Mouse (Mus musculus) lung, postnatal 0 days (tissue): Measurements from ENCODE around the gene Dmwd. TPM values are rescaled to one million over a fixed set of nuclear protein-coding genes. Genes with fewer than 3 reads are reported as not detected.

Source experiments
- ATAC-seq: fragments of 200-750 bp; cut with Nextera tagmentation; 2 replicates; pipeline ENCODE4 v1.8.0; 2017; ENCODE audit warnings: moderate library complexity
- DNase-seq: peaks from one replicate; pipeline ENCODE4 v3.0.0-alpha.2; 2016; ENCODE audit warnings: low spot score
- H3K27ac ChIP-seq: fragments of 300-500 bp; sonication (generic); 2 replicates; pipeline ENCODE4 v1.5.1; 2014; ENCODE audit warnings: antibody characterized with exemption, mild to moderate bottlenecking, low read length, mixed read lengths
- H3K27me3 ChIP-seq: fragments of 300-500 bp; sonication (generic); replicated peaks from 2 replicates; pipeline ENCODE4 v1.6.1; 2014; ENCODE audit warnings: low read length, mixed read lengths; ENCODE audit not compliant: insufficient read depth
- H3K36me3 ChIP-seq: fragments of 300-500 bp; sonication (generic); 2 replicates; pipeline ENCODE4 v1.6.1; 2014; ENCODE audit warnings: low read length, mixed read lengths; ENCODE audit not compliant: insufficient read depth
- H3K4me1 ChIP-seq: fragments of 300-500 bp; sonication (generic); 2 replicates; pipeline ENCODE4 v1.6.1; 2014; ENCODE audit warnings: antibody characterized with exemption, low read depth, low read length, mixed read lengths; ENCODE audit not compliant: insufficient read depth
- H3K4me2 ChIP-seq: fragments of 300-500 bp; sonication (generic); replicated peaks from 2 replicates; pipeline ENCODE4 v1.6.1; 2014; ENCODE audit warnings: low read depth, mild to moderate bottlenecking, low read length, moderate library complexity, mixed read lengths
- H3K4me3 ChIP-seq: fragments of 300-500 bp; sonication (generic); 2 replicates; pipeline ENCODE4 v1.5.1; 2014; ENCODE audit warnings: low read depth, low read length
- H3K9ac ChIP-seq: fragments of 300-500 bp; sonication (generic); replicated peaks from 2 replicates; pipeline ENCODE4 v1.6.1; 2014; ENCODE audit warnings: low read depth, mild to moderate bottlenecking
- H3K9me3 ChIP-seq: fragments of 300-500 bp; sonication (generic); 2 replicates; pipeline ENCODE4 v1.6.1; 2016; ENCODE audit warnings: low read length, mixed read lengths
- CTCF ChIP-seq: IDR thresholded peaks from 2 replicates; pipeline ENCODE4 v1.5.1; 2016; ENCODE audit warnings: antibody characterized with exemption, mild to moderate bottlenecking
- EP300 ChIP-seq: IDR thresholded peaks from 2 replicates; pipeline ENCODE4 v1.6.1; 2016; ENCODE audit warnings: antibody characterized with exemption, mild to moderate bottlenecking, control low read depth
- WGBS: fragments of 180-500 bp; shearing (Covaris S2); extraction: QIAGEN DNeasy Blood & Tissue Kit; methylation state at CpG from one replicate; pipeline ENCODE4 v1.1.7; 2014; 5-methylcytosine and 5-hydroxymethylcytosine counted together
- polyA plus RNA-seq: library from polyadenylated mRNA; unstranded; fragments of >200 nt; fragmentation: Nextera tagmentation; extraction: Ambion mirVana; gene quantifications from 2 replicates; pipeline ENCODE4 v1.2.1, GENCODE M21; 2015

Gene Dmwd
- polyA plus RNA-seq, 1 experiment from 2014 or later: 9.7 TPM

DNA sequence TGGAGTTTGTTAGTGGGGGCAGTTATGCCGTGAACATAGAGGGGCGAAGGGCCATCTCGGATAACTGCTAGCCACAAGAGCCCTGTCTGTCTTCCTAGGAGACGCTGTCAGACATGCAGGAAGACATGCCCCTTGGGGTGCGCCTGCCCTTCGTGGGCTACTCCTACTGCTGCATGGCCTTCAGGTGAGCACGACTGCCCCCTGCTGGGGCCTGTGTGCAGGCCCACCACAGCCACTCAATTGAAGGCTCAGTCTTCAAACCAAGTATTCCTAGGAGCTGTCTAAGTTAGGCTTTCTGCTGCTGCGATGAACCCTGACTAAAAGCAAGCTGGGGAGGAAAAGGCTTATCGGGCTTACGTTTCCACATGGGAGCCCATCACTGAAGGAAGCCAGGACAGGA lies 12.8 kb downstream of the Dmwd start:
- TF ChIP-seq EP300 (no peak), CTCF (peak; percentile 89)
- Histone ChIP-seq H3K9me3 (no peaks in the 10 kb centered on the region), H3K27ac (no peak overlapping the region), H3K4me2 (no peak overlapping the region), H3K36me3 (no peaks in the 10 kb centered on the region), H3K27me3 (no peaks in the 10 kb centered on the region), H3K4me3 (no peak overlapping the region), H3K9ac (no peak overlapping the region), H3K4me1 (peaks cover 18% of the 10 kb centered on the region)
- peak; percentile 76 for DNase-seq
- 34% methylated on average over 10 of the region's 10 CpGs for WGBS
- ATAC-seq: no peak

DNA sequence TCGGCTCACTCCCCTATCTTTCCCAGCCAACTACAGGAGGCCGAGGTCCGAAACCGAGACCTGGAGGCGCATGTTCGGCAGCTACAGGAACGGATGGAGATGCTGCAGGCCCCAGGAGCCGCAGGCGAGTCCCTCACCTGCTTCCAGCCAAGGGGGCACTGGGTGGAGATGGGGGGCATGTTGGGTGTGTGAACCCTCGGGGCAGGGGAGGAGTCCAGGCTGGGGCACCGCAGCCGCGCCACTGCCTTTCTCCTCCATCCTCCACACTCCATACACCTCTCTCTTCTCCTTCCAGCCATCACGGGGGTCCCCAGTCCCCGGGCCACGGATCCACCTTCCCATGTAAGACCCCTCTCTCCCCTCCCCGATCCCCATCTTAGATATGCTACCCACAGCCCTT lies 15.9 kb downstream of the Dmwd start:
- no peak overlapping the region for H3K9ac ChIP-seq
- H3K4me2 ChIP-seq: no peak overlapping the region
- no peak for TF ChIP-seq CTCF
- TF ChIP-seq EP300: no peak
- no peaks in the 10 kb centered on the region for H3K9me3 ChIP-seq
- H3K4me1 ChIP-seq: peaks cover 14% of the 10 kb centered on the region
- H3K27ac ChIP-seq: no peak overlapping the region
- H3K27me3 ChIP-seq: no peaks in the 10 kb centered on the region
- ATAC-seq (no peak), DNase-seq (no peak)
- no peaks in the 10 kb centered on the region for H3K36me3 ChIP-seq
- no peak overlapping the region for H3K4me3 ChIP-seq
- WGBS: 66% methylated on average over 16 of the region's 17 CpGs

DNA sequence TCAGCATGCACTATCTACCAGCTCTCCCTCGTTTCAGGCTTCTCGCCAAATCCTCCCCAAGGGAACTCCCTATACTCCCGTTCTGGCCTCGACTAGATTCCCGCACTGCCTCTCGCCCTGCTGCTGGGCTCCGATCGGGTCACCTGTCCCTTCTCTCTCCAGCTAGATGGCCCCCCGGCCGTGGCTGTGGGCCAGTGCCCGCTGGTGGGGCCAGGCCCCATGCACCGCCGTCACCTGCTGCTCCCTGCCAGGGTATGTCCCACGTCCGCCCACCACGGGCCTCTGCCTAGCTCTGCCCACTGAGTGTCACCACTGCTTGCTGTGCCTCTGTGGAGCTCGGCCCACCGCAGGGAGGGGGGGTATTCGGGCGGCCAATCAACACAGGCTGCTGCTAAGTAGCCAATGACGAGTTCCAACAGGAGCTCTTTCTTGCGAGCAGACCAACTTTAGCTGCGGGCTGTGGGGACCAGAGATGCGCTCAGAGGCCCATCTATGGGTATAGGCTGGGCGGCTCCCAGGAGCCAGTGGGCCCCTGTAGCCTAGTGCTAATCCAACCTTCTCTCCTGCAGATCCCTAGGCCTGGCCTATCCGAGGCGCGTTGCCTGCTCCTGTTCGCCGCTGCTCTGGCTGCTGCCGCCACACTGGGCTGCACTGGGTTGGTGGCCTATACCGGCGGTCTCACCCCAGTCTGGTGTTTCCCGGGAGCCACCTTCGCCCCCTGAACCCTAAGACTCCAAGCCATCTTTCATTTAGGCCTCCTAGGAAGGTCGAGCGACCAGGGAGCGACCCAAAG lies 16.6 kb downstream of the Dmwd start:
- H3K36me3 ChIP-seq: no peaks in the 10 kb centered on the region
- peaks cover 14% of the 10 kb centered on the region for H3K4me1 ChIP-seq
- no peak overlapping the region for H3K9ac ChIP-seq
- H3K27ac ChIP-seq: peak overlapping the region; percentile 26; the same call in 1 of the 2 replicates
- WGBS: 12% methylated on average over 37 of the region's 38 CpGs
- no peaks in the 10 kb centered on the region for H3K9me3 ChIP-seq
- no peaks in the 10 kb centered on the region for H3K27me3 ChIP-seq
- peak; percentile 23 for ATAC-seq
- H3K4me3 ChIP-seq: peak overlapping the region; percentile 69; the same call in 1 of the 2 replicates
- H3K4me2 ChIP-seq: peak overlapping the region; percentile 93
- peak; percentile 55 for DNase-seq
- no peak for TF ChIP-seq CTCF
- TF ChIP-seq EP300: no peak

- TF ChIP-seq EP300: no peak
- peak; percentile 90 for TF ChIP-seq CTCF
- DNase-seq (peak; percentile 82), ATAC-seq (peak; percentile 74)
- Histone ChIP-seq H3K9me3 (no peaks in the 10 kb centered on the region), H3K4me2 (peak overlapping the region; percentile 93), H3K4me1 (peaks cover 14% of the 10 kb centered on the region), H3K9ac (no peak overlapping the region), H3K36me3 (no peaks in the 10 kb centered on the region), H3K4me3 (peak overlapping the region; percentile 69), H3K27ac (no peak overlapping the region; the same call in 1 of the 2 replicates), H3K27me3 (no peaks in the 10 kb centered on the region)
- WGBS: 1% methylated on average over 7 of the region's 15 CpGs
These were observed 17.1 kb downstream of the Dmwd start for GRCm38 (mm10) chr7:19093174-19093521.

DNA sequence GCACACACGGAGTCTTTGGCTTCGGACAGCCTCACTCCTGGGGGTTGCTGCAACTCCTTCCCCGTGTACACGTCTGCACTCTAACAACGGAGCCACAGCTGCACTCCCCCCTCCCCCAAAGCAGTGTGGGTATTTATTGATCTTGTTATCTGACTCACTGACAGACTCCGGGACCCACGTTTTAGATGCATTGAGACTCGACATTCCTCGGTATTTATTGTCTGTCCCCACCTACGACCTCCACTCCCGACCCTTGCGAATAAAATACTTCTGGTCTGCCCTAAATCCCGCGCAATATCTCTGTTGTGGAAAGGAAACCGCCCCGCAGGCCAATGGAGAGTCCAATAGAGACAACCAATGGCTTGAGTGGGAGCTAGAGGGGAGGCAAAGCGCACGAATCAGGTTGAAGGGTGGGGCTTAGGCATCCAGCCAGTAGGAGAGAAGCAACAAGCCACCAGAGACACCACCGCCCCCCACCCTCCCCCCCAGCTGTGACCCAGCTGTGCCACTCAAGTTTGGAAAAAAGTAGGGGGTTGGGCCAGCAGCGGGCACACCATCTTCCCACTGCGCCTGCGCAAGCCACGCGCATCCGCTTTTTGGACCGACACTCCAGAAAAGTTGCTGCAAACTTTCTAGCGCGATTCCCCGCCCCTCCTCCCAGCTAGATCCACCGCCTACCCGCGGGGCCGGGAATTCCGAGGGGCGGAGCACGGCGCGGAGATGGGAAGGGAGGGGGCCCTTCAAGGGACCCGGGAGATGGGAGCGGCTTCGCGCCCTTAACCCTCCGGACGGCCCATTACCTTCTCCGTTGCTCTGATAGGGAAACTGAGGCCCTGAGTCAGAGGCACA lies 17.7 kb downstream of the Dmwd start:
- H3K4me2 ChIP-seq: peak overlapping the region; percentile 93
- H3K36me3 ChIP-seq: no peaks in the 10 kb centered on the region
- ATAC-seq: peak; percentile 89
- peaks cover 14% of the 10 kb centered on the region for H3K4me1 ChIP-seq
- no peaks in the 10 kb centered on the region for H3K9me3 ChIP-seq
- TF ChIP-seq EP300: no peak
- no peak for TF ChIP-seq CTCF
- WGBS: under 1% methylated on average over 43 of the region's 45 CpGs
- H3K27ac ChIP-seq: peak overlapping the region; percentile 92
- no peaks in the 10 kb centered on the region for H3K27me3 ChIP-seq
- H3K9ac ChIP-seq: peak overlapping the region; percentile 55
- peak overlapping the region; percentile 69 for H3K4me3 ChIP-seq
- DNase-seq: peak; percentile 99

GRCm38 (mm10) chr7:19094471-19094825 lies 18.4 kb downstream of the Dmwd start, which contains the start of gene Six5:
TSS of gene Six5 (plus strand) at chr7:19094594.
- peak; percentile 4; the same call in 1 of the 2 replicates for ATAC-seq
- Histone ChIP-seq H3K9ac (peak within 1 kb of the TSS; percentile 55), H3K27ac (peak within 1 kb of the TSS; percentile 92), H3K4me2 (peak within 1 kb of the TSS; percentile 93), H3K36me3 (no peaks in the 10 kb centered on the region), H3K9me3 (no peaks in the 10 kb centered on the region), H3K4me3 (peak within 1 kb of the TSS; percentile 69), H3K4me1 (peaks cover 14% of the 10 kb centered on the region), H3K27me3 (no peaks in the 10 kb centered on the region)
- 2% methylated on average over 20 of the region's 36 CpGs for WGBS
- DNase-seq: peak; percentile 70
- TF ChIP-seq CTCF: no peak
- no peak for TF ChIP-seq EP300
